Mouse (Mus musculus) effector memory CD4-positive, alpha-beta T cell, adult 7 months (primary cell): ENCODE measurements around the gene Calcb. TPM values are rescaled to one million over a fixed set of nuclear protein-coding genes. Genes with fewer than 3 reads are reported as not detected.

Source experiments
- polyA plus RNA-seq: library from polyadenylated mRNA; unstranded; fragments of 100-300 nt; shearing (Covaris generic); gene quantifications from one replicate; pipeline ENCODE4 v1.2.1, GENCODE M21; 2017

Gene Calcb
- not detected for polyA plus RNA-seq

GRCm38 (mm10) chr7:114718300-114718699 is at the start of gene Calcb:
Gene Calcb (plus strand): TSS chr7:114718643.

GRCm38 (mm10) chr7:114743022-114743780 is 24.8 kb downstream of the Calcb start, which contains the start of gene Insc:
Gene Insc (plus strand): TSS chr7:114743694.

Other genes starting within 250 kb of the Calcb start
- 3.3 TPM for gene Cyp2r1, start 155.7 kb upstream of the Calcb start, polyA plus RNA-seq
- 12.3 TPM for gene Calca, start 82.3 kb upstream of the Calcb start, polyA plus RNA-seq
- 1.8 TPM for gene Insc, start 25.1 kb downstream of the Calcb start, polyA plus RNA-seq